Comparison of ENCODE assay signal across 8 mouse cellular contexts in the genomic region with DNA sequence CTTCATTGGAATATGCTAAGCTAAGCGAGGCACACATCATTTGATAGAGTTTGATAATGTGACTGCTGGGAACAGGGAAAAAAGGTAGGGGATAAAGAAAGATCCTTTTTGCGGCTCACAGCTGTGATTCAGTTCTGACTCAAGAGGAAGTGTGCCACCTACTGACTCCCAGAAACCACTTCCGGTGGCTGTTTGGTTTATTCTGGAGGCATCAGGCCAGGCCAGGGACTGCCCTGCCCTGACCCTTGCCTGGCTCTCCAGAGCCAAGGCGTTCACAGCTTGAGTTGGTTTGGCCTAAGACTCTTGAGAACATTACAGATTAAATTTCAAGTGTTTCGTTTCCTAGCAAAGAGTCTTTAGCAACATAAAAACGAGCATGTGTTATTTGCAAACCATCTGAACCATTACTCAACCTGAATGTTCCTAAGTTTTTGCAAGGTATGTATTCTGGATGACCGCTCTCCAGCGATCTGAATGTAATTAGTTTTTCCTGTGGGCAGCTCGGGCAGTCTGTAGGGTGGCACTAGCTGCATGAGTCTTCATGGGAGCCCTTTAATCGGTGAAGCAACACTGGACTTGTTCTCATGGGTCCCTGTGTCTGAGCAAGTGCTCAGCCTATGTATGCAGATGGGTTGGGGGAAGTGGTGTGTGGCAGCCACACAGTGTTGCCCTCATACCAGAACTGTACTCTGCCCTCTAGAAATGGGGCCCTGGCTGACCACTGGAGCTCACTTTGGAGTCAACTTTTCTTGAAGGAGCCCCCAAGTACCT. TPM values are rescaled to one million over a fixed set of nuclear protein-coding genes. Genes with fewer than 3 reads are reported as not detected.
DNase-seq lines count a peak whose midpoint lies in the region; ATAC-seq lines count a peak whose summit lies in the region.

No protein-coding gene starts in this region.

- ATAC-seq in neutrophil, adult 5-6 weeks (ENCODE audit: extremely low read depth, insufficient number of reproducible peaks, low FRiP score, poor library complexity, severe bottlenecking), result peak; percentile 77
- ATAC-seq in erythroblast, adult 5-6 weeks (replicated peaks; ENCODE audit: low FRiP score, poor library complexity, severe bottlenecking), result no peak

- peak; percentile 26 to 35 for DNase-seq in right cerebral cortex, postnatal 10 days (ENCODE audit: low spot score in 2 of 2)
- DNase-seq in right cerebral cortex, postnatal 36 days (ENCODE audit: low spot score in 2 of 2), result no peak
- DNase-seq in adrenal gland, postnatal 10 days, result peak; percentile 76
- peak; percentile 81 for DNase-seq in heart, adult 9 months (ENCODE audit: low spot score in 2 of 2)
- peak; percentile 27 to 54 for DNase-seq in kidney, postnatal 4 days
- no peak for DNase-seq in c-Kit-positive CD71-positive TER-119-positive erythroid progenitor cells, embryonic 14.5 days (ENCODE audit: low spot score)

RNA-seq across cellular contexts. Expression of a gene that starts 57.9 kb away (rescaled TPM):
- 100 to 1,000 TPM in 1 of 2 experiments, 10 to 100 TPM in 1; 96.7 to 109 TPM for total RNA-seq in adrenal gland, postnatal 10 days (2021)
- total RNA-seq in neutrophil, adult 5-6 weeks (2017), result 302 and 332 TPM in 2 replicates
- 111 and 115 TPM in 2 replicates for total RNA-seq in erythroblast, adult 5-6 weeks (2015; ENCODE audit: low replicate concordance)
- total RNA-seq in erythroblast, adult 5-6 weeks (2017; ENCODE audit: low replicate concordance), result 177 and 199 TPM in 2 replicates

Comparison
In these comparisons a context has a peak if more than half of its experiments do, and no peak if none do; other contexts are left out.
1. DNase-seq: peak in right cerebral cortex, postnatal 10 days (2 of 2), adrenal gland, postnatal 10 days (single experiment), heart, adult 9 months (2 of 2) and kidney, postnatal 4 days (2 of 2); none in right cerebral cortex, postnatal 36 days (0 of 2) and c-Kit-positive CD71-positive TER-119-positive erythroid progenitor cells, embryonic 14.5 days (single experiment).